Mouse (Mus musculus) megakaryocyte, adult 5-6 weeks (primary cell): ENCODE results near the gene Car5a. TPM values are rescaled to one million over a fixed set of nuclear protein-coding genes. Genes with fewer than 3 reads are reported as not detected.
A peak's percentile ranks its signal among the peaks of the same experiment; 100 is the strongest.

ENCODE experiments used
- ATAC-seq: 2 replicates; pipeline ENCODE4 v1.8.0; 2016; ENCODE audit warnings: mild to moderate bottlenecking, inconsistent platforms; ENCODE audit not compliant: poor library complexity, severe bottlenecking
- total RNA-seq, 2 experiments: library from RNA; stranded (forward) in 1 of 2; stranded (reverse) in 1 of 2; fragments of 153-499, 151-499 nt in 1 of 2; fragments of 221-1000, 200-1000 nt in 1 of 2; gene quantifications; 2 replicates each; pipeline versions ENCODE4 v1.2.3 to v1.2.4; 2015 to 2017

Car5a gene
- total RNA-seq, 2 experiments from 2014 or later = not detected

DNA sequence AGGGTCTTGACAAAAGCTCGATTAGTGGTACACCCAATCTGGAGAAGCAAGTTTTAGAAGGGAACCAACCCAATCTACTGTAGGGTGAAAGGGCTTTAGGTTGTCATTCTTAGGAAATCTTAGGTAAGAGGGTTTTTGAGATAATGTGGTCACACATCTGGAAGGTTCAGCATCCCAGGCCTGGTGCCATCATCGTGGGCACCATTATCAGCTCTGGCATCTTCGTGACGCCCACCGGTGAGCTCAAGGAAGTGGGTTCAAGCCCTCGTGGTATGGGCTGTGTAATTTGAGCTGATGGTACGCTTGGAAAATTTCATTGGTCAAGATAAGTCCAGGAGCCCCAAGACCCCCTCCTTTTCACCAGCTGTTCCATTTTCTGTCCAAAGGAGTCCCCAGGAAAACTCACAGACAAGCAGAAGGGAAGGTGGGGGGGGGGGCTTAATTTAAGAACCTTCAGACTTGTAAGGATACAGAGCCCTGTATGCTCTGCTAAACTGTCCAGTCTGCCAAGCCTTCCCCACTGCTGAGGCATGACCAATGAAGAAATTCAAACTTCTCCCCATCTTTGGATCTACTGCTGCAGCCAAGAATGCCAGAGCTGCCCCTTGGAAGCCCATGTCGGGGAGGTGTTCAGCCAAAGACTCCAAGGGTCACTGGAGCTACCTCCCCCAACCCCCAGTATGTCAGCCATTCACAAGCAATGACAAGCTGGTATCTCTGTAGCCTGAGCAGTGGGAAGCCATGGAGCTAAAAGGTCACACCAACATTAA, 36.1 kb downstream of the Car5a start:
- ATAC-seq = no peak

DNA sequence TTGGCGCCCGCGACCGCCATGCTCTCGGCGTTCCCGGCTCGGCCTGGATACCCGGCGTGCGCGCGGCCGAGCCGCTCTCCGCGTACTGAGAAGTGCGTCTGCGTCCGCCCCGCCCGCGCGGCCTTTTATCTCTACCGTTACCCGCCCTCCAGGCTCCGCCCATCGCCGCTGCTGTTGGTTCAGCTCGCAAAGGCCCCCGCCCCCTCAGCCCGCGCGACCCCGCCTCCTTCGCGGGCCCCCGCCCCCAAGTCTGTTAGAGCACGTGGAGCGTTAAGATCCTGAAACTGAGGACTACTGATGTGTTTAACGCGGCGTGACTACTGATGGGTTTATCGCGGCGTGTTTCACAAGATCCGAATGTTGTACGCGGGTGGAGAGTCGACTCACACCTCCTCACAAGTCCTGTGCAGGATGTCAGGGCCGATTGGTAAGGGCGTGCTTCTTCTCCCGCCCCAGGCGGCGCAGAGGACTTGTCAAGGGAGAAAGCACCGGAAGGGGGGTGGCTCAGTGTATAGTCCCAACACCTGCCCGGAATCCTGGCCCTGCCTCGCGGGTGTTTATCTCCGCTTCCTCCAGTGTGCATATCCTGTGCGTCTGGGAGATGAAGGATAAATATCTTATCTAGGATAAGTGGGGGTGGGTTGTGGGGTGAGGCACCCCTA, 37.0 kb downstream of the Car5a start, which contains the start of gene Slc7a5:
Slc7a5 (minus strand) TSS at position 108 of the 662 bp plus-strand sequence.
- peak; percentile 85 for ATAC-seq

GRCm38 (mm10) chr8:121906542-121907512, 37.9 kb downstream of the Car5a start:
- ATAC-seq = peak; percentile 35

GRCm38 (mm10) chr8:121905864-121906263, 38.8 kb downstream of the Car5a start:
- ATAC-seq = no peak

- no peak for ATAC-seq
Observed at GRCm38 (mm10) chr8:121905420-121905819, 39.3 kb downstream of the Car5a start.

DNA sequence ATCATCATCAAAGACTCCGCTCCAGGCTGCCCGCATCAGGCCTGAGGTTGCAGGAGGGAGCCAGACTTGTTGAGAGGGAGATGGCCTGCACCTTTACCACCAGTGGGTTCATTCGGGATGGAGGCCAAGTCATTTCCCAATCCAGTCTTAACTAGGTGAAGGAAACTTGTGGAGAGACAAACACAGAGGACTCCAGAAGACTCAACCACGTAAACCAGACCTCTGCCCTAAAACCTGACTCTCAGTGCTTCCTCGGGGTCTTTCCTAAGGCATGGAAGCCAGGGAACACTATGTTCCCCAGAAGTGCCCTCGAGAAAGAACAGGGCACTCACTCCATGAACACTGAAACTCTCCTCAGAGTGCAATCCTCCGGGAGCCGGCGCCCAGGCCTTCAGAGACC, 39.7 kb downstream of the Car5a start:
- ATAC-seq = no peak

GRCm38 (mm10) chr8:121903977-121904376, 40.7 kb downstream of the Car5a start:
- ATAC-seq = no peak

DNA sequence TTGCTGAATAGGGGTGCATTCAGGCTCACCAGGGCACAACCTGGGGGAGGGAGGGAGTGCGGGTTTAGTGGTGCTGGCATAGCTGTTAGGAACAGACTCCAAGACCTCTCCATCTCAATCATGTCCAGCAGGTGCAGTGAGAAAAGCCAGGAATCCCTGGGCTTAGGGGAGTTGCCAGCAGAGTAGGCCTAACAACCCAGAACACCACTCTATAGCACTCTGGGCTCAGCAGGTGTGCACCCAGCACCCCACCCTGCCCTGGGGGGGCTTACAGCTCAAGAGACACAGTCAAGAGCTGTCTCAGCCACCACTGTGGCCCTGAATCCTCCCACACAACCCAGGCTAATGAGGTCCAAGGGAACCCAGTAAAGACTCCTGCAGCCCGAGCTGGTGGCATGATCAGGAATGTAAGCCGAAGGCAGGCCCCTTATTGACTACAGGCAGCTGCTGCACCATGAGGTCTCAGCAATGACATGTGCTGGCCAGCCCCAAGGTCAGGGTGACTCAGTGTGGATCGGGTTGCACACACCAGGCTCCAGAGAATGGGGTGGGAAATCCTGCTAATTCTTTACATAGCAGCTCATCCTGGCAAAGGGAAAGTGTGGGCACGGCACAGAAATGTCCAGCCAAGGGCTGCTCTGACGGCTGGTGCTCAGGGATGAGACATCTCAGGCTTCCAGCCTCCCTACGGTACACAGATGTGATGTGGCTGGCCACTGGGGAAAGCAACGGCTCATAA, 43.0 kb downstream of the Car5a start:
- no peak for ATAC-seq

DNA sequence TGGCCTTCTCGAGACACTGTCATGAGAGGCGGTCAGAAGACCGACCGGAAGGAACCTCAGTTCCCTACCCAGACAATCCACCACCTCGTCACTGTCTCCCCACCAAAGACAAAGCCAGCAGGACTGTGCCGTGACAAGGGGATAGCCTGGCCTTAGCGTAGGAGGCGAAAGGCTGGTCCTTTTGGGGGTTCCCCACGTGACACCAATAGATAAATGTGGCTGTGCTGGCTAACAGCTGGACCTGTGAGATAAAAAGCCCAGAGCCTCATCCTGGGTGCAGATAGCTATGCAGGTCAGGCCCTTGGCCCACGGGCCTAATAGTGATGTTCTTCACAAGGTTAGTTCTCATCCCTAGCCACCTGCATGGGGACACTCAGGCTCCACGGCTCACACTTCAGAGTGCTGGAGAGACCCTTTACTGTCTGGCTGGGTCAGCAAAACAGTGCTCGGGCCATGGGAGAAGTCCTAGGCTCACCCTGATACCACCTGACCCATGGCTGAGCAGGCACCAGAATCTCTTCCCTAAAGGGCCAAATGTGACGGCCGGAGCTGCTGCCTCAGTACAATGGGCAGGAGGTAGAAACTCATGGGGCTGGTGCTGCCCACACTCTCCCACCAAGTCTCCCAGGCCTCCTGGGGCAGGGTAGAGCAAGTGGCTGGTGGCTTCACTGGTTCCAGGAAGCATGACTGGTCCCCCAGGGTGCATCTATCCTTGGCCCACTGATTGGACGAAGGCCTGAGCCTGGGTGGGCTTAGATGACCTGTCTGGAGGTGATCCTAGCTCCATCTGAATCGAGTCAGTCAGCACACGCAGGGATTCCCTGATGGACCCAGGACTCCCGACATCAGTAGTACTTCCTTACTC, 45.3 kb downstream of the Car5a start:
- ATAC-seq = no peak

- peak; percentile 94 for ATAC-seq
Observed at GRCm38 (mm10) chr8:121898401-121898931, 46.2 kb downstream of the Car5a start.

- ATAC-seq = peak; percentile 57
Observed at GRCm38 (mm10) chr8:121897871-121898381, 46.8 kb downstream of the Car5a start.

GRCm38 (mm10) chr8:121897205-121897604, 47.5 kb downstream of the Car5a start:
- ATAC-seq = no peak

DNA sequence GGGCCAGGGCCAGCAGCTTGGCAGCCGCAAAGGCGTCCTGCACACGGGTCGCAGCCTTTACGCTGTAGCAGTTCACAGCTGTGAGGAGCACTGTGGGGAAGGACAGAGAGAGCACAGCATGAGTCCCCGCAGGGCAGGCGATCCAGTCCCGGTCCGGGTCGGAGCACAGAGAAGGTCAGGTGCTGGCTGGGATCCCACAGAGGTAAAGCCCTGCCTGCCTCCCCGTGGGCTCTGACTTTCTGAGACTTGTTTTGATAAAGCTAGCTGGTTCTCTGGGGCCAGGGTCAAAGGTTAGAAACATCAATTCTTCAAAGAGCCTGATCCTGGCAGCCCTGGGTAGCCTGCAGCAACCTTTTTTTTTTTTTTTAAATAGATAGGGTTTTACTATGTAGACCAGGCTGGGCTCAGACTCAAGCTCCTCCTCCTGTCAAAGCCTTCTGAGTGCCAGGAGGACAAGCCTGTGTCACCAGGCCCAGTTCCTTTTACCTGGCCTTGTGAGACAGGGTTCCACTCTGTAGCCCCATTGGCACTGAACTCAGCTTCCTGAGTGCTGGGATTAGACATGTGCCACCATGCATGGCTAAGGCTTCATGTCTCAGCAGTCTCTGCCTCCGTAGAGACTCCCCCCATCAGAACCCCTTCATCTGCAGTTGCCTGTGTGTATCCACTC, 48.1 kb downstream of the Car5a start:
- ATAC-seq = no peak

GRCm38 (mm10) chr8:121895910-121896309, 48.8 kb downstream of the Car5a start:
- ATAC-seq = no peak

DNA sequence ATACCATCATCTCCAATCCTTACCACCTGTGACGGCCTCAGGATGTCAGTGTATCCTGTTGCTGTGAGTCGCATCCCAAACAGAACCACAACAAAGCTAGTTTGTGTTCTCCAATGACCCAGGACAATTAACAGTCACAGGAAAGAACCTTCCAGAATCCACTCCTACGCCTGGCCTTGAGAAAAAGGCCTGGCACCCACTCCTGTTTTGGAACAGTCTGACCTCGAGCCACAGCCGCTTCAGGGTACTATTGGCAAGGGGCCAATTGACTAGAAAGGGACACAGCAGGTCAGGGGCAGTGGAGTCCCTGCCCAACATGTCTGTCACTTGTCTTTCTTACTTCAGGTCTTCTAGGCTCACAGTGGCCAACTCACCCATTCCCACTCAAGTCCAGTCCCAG, 51.8 kb downstream of the Car5a start:
- ATAC-seq = no peak

- no peak for ATAC-seq
Observed at GRCm38 (mm10) chr8:121889810-121890785, 54.6 kb downstream of the Car5a start.

- no peak for ATAC-seq
Observed at GRCm38 (mm10) chr8:121889317-121889716, 55.4 kb downstream of the Car5a start.
